Mouse (Mus musculus): ENCODE data around the gene Gm28729. TPM values are rescaled to one million over a fixed set of nuclear protein-coding genes. Genes with fewer than 3 reads are reported as not detected.

Gene Gm28729
- polyA plus RNA-seq, 1 experiment, result not detected

GRCm38 (mm10) chr9:96469556-96470265 lies 55.4 kb downstream of the Gm28729 start:
- H3K27me3 ChIP-seq (ENCODE audit: control insufficient read depth, insufficient read depth, low read length, poor library complexity, severe bottlenecking), result no peaks in the 10 kb centered on the region
- H3K4me1 ChIP-seq (ENCODE audit: control insufficient read depth, insufficient read depth, low read length), result no peaks in the 10 kb centered on the region
- peaks cover 13% of the 10 kb centered on the region for H3K36me3 ChIP-seq (ENCODE audit: control insufficient read depth, insufficient read depth, low read length, poor library complexity, severe bottlenecking)
- TF ChIP-seq POLR2A (IDR thresholded peaks at IDR 0.05; ENCODE audit: insufficient read depth, low read length), result no peak
- H3K27ac ChIP-seq (ENCODE audit: insufficient read depth, low read length), result no peak overlapping the region
- H3K9ac ChIP-seq (ENCODE audit: low read depth, poor library complexity, severe bottlenecking), result no peak overlapping the region
- no peak overlapping the region for H3K4me3 ChIP-seq (ENCODE audit: low read depth, low read length)
- H3K9me3 ChIP-seq (replicated peaks; ENCODE audit: control insufficient read depth, insufficient read depth, low read length, poor library complexity, severe bottlenecking), result no peaks in the 10 kb centered on the region

GRCm38 (mm10) chr9:96463708-96464107 lies 61.4 kb downstream of the Gm28729 start:
- Histone ChIP-seq H3K27ac (ENCODE audit: insufficient read depth, low read length) (no peak overlapping the region), H3K27me3 (ENCODE audit: control insufficient read depth, insufficient read depth, low read length, poor library complexity, severe bottlenecking) (no peaks in the 10 kb centered on the region), H3K4me3 (ENCODE audit: low read depth, low read length) (no peak overlapping the region), H3K9me3 (replicated peaks; ENCODE audit: control insufficient read depth, insufficient read depth, low read length, poor library complexity, severe bottlenecking) (peaks cover 8% of the 10 kb centered on the region), H3K36me3 (ENCODE audit: control insufficient read depth, insufficient read depth, low read length, poor library complexity, severe bottlenecking) (no peaks in the 10 kb centered on the region), H3K9ac (ENCODE audit: low read depth, poor library complexity, severe bottlenecking) (no peak overlapping the region), H3K4me1 (ENCODE audit: control insufficient read depth, insufficient read depth, low read length) (no peaks in the 10 kb centered on the region)
- no peak for TF ChIP-seq POLR2A (IDR thresholded peaks at IDR 0.05; ENCODE audit: insufficient read depth, low read length)
- no peak for TF ChIP-seq CTCF (IDR thresholded peaks at IDR 0.05; ENCODE audit: low read depth, low read length)
- TF ChIP-seq EP300 (IDR thresholded peaks at IDR 0.05; ENCODE audit: insufficient read depth, low read depth, low read length), result no peak

- no peak overlapping the region for H3K9ac ChIP-seq (ENCODE audit: low read depth, poor library complexity, severe bottlenecking)
- no peaks in the 10 kb centered on the region for H3K4me1 ChIP-seq (ENCODE audit: control insufficient read depth, insufficient read depth, low read length)
- peaks cover 8% of the 10 kb centered on the region for H3K9me3 ChIP-seq (replicated peaks; ENCODE audit: control insufficient read depth, insufficient read depth, low read length, poor library complexity, severe bottlenecking)
- no peak for TF ChIP-seq POLR2A (IDR thresholded peaks at IDR 0.05; ENCODE audit: insufficient read depth, low read length)
- TF ChIP-seq CTCF (IDR thresholded peaks at IDR 0.05; ENCODE audit: low read depth, low read length), result no peak
- no peak for TF ChIP-seq EP300 (IDR thresholded peaks at IDR 0.05; ENCODE audit: insufficient read depth, low read depth, low read length)
- H3K4me3 ChIP-seq (ENCODE audit: low read depth, low read length), result no peak overlapping the region
- no peaks in the 10 kb centered on the region for H3K27me3 ChIP-seq (ENCODE audit: control insufficient read depth, insufficient read depth, low read length, poor library complexity, severe bottlenecking)
- no peaks in the 10 kb centered on the region for H3K36me3 ChIP-seq (ENCODE audit: control insufficient read depth, insufficient read depth, low read length, poor library complexity, severe bottlenecking)
- no peak overlapping the region for H3K27ac ChIP-seq (ENCODE audit: insufficient read depth, low read length)
Measured at GRCm38 (mm10) chr9:96461607-96462006, 63.5 kb downstream of the Gm28729 start.

- no peak overlapping the region for H3K9ac ChIP-seq (ENCODE audit: low read depth, poor library complexity, severe bottlenecking)
- H3K9me3 ChIP-seq (replicated peaks; ENCODE audit: control insufficient read depth, insufficient read depth, low read length, poor library complexity, severe bottlenecking), result peaks cover 8% of the 10 kb centered on the region
- H3K4me3 ChIP-seq (ENCODE audit: low read depth, low read length), result no peak overlapping the region
- H3K4me1 ChIP-seq (ENCODE audit: control insufficient read depth, insufficient read depth, low read length), result no peaks in the 10 kb centered on the region
- H3K27me3 ChIP-seq (ENCODE audit: control insufficient read depth, insufficient read depth, low read length, poor library complexity, severe bottlenecking), result no peaks in the 10 kb centered on the region
- no peaks in the 10 kb centered on the region for H3K36me3 ChIP-seq (ENCODE audit: control insufficient read depth, insufficient read depth, low read length, poor library complexity, severe bottlenecking)
- H3K27ac ChIP-seq (ENCODE audit: insufficient read depth, low read length), result no peak overlapping the region
- TF ChIP-seq CTCF (IDR thresholded peaks at IDR 0.05; ENCODE audit: low read depth, low read length) (no peak), EP300 (IDR thresholded peaks at IDR 0.05; ENCODE audit: insufficient read depth, low read depth, low read length) (no peak), POLR2A (IDR thresholded peaks at IDR 0.05; ENCODE audit: insufficient read depth, low read length) (no peak)
Measured at GRCm38 (mm10) chr9:96460117-96460865, 64.8 kb downstream of the Gm28729 start.

GRCm38 (mm10) chr9:96455618-96456017 lies 69.4 kb downstream of the Gm28729 start:
- no peaks in the 10 kb centered on the region for H3K9me3 ChIP-seq (replicated peaks; ENCODE audit: control insufficient read depth, insufficient read depth, low read length, poor library complexity, severe bottlenecking)
- no peaks in the 10 kb centered on the region for H3K27me3 ChIP-seq (ENCODE audit: control insufficient read depth, insufficient read depth, low read length, poor library complexity, severe bottlenecking)
- no peak overlapping the region for H3K4me3 ChIP-seq (ENCODE audit: low read depth, low read length)
- H3K27ac ChIP-seq (ENCODE audit: insufficient read depth, low read length), result no peak overlapping the region
- no peak overlapping the region for H3K9ac ChIP-seq (ENCODE audit: low read depth, poor library complexity, severe bottlenecking)
- H3K4me1 ChIP-seq (ENCODE audit: control insufficient read depth, insufficient read depth, low read length), result no peaks in the 10 kb centered on the region
- H3K36me3 ChIP-seq (ENCODE audit: control insufficient read depth, insufficient read depth, low read length, poor library complexity, severe bottlenecking), result no peaks in the 10 kb centered on the region
- TF ChIP-seq CTCF (IDR thresholded peaks at IDR 0.05; ENCODE audit: low read depth, low read length) (no peak), POLR2A (IDR thresholded peaks at IDR 0.05; ENCODE audit: insufficient read depth, low read length) (no peak), EP300 (IDR thresholded peaks at IDR 0.05; ENCODE audit: insufficient read depth, low read depth, low read length) (no peak)

- Histone ChIP-seq H3K9me3 (replicated peaks; ENCODE audit: control insufficient read depth, insufficient read depth, low read length, poor library complexity, severe bottlenecking) (no peaks in the 10 kb centered on the region), H3K4me3 (ENCODE audit: low read depth, low read length) (no peak overlapping the region), H3K27me3 (ENCODE audit: control insufficient read depth, insufficient read depth, low read length, poor library complexity, severe bottlenecking) (no peaks in the 10 kb centered on the region), H3K9ac (ENCODE audit: low read depth, poor library complexity, severe bottlenecking) (no peak overlapping the region), H3K4me1 (ENCODE audit: control insufficient read depth, insufficient read depth, low read length) (no peaks in the 10 kb centered on the region), H3K36me3 (ENCODE audit: control insufficient read depth, insufficient read depth, low read length, poor library complexity, severe bottlenecking) (no peaks in the 10 kb centered on the region), H3K27ac (ENCODE audit: insufficient read depth, low read length) (no peak overlapping the region)
- TF ChIP-seq POLR2A (IDR thresholded peaks at IDR 0.05; ENCODE audit: insufficient read depth, low read length), result no peak
- no peak for TF ChIP-seq CTCF (IDR thresholded peaks at IDR 0.05; ENCODE audit: low read depth, low read length)
- no peak for TF ChIP-seq EP300 (IDR thresholded peaks at IDR 0.05; ENCODE audit: insufficient read depth, low read depth, low read length)
Measured at GRCm38 (mm10) chr9:96452956-96453355, 72.1 kb downstream of the Gm28729 start.
